Mouse (Mus musculus) small intestine, adult 2 months (tissue): ENCODE measurements at regions not wholly inside any gene's neighbourhood (a gene's known extent, or its start where the extent isn't known, plus 50 kb on each side); places are given as distances from the start of the nearest gene placed in this dataset.

Source experiments
- CTCF ChIP-seq: fragments of 200-500 bp; IDR thresholded peaks from 2 replicates; pipeline ENCODE4 v1.5.1; 2012; ENCODE audit warnings: low read depth, mild to moderate bottlenecking, control low read depth, inconsistent platforms, low read length, moderate library complexity, mixed read lengths; ENCODE audit not compliant: insufficient replicate concordance, insufficient read length; ENCODE audit errors: extremely low read depth
- POLR2A ChIP-seq: fragments of 200-500 bp; IDR thresholded peaks from 2 replicates; pipeline ENCODE4 v1.6.1; 2012; ENCODE audit warnings: low read depth, mild to moderate bottlenecking, control low read depth, inconsistent platforms, low read length, moderate library complexity

DNA sequence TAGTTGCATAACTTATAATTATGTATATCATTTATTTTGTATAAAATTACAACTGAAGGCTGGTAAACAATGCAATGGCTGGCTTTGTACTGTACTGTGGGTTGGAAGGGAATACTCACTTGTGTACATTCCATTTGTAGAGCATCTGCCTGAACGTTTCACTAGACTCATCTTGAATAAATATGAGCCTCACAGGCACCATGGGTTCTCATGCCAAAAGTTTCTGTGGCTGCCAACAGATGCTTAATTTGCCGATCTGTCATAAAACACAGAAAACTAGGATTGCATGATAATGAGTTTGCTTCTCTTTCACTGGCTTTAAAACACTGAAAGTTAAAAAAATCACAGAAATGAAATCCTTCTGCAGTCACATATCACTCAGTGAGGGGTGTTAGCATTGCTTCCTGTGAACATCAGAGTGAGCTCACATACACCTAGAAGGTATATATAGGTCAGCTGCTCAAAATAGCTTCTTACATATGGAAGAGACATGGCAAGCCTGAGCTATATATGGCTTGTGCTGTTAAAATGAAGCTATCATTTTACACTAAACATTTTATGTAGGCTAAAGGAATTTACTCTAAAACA, 152.9 kb upstream of the Arhgap24 start:
- no peak for TF ChIP-seq POLR2A
- no peak for TF ChIP-seq CTCF
